Mouse (Mus musculus) granulocyte monocyte progenitor cell, adult 5-6 weeks (primary cell): ENCODE data around the gene Adamts14. TPM values are rescaled to one million over a fixed set of nuclear protein-coding genes. Genes with fewer than 3 reads are reported as not detected.
A peak's percentile ranks its signal among the peaks of the same experiment; 100 is the strongest.

Experiments used
- ATAC-seq: replicated peaks from 2 replicates; pipeline ENCODE4 v1.8.0; 2016; ENCODE audit warnings: mild to moderate bottlenecking, moderate TSS enrichment, inconsistent platforms; ENCODE audit not compliant: poor library complexity, severe bottlenecking
- total RNA-seq, 2 experiments: library from RNA; stranded (forward) in 1 of 2; stranded (reverse) in 1 of 2; fragments of 200-712, 200-1000 nt in 1 of 2; fragments of >200 nt in 1 of 2; fragmentation: Nextera tagmentation in 1 of 2; gene quantifications; 2 replicates each; pipeline ENCODE4 v1.2.3; 2014 to 2017

Adamts14 gene
- total RNA-seq, 2 experiments from 2014 or later = not detected

- ATAC-seq = no peak
Measured at GRCm38 (mm10) chr10:61236683-61237390, 36.4 kb downstream of the Adamts14 start.

GRCm38 (mm10) chr10:61235677-61236267, 37.5 kb downstream of the Adamts14 start:
- ATAC-seq = no peak

DNA sequence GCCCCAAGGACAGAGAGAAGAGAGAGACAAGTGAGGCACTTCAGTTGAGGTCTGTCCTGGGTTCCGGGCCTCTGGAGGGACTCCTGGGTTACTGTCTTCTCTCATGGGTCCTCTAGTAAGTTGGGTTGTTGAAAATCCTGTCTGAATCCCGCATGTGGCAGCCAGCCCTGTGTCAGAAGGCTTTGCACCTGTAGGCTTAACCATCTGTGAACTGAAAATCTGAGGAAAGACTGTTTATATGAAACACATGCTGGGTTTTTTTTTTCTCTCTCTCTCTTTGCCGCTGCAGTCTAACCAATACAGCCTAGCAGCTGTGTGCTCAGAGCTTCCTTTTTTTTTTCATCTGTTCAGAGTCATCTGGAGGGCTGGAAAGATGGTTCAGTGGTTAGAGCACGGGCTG, 38.9 kb downstream of the Adamts14 start:
- ATAC-seq = no peak

- ATAC-seq = no peak
Measured at GRCm38 (mm10) chr10:61232858-61233567, 40.2 kb downstream of the Adamts14 start.

- ATAC-seq = no peak
Measured at GRCm38 (mm10) chr10:61231756-61232155, 41.5 kb downstream of the Adamts14 start.

- no peak for ATAC-seq
Measured at GRCm38 (mm10) chr10:61226784-61227396, 46.3 kb downstream of the Adamts14 start.

- no peak for ATAC-seq
Measured at GRCm38 (mm10) chr10:61225694-61226093, 47.5 kb downstream of the Adamts14 start.

- ATAC-seq = no peak
Measured at GRCm38 (mm10) chr10:61219318-61219717, 53.9 kb downstream of the Adamts14 start.

DNA sequence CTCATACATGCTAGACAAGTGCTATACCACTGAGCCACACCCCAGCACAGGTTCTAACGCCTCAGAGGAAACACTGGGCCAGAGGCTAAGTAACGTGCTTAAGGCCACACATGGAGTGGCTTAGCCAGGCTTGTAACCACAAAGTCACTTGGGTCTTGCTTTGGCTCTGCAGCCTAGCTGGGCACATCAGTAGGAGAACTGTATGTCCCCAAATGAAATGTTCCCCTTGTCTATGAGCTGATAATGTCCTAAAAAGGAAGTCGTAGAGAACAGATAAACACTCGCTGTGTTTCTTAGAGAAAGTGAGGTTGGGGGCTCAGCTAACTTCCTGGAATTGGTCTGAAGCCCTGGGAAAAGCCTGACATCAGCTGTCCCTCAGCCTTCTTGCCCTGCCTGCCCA, 57.1 kb downstream of the Adamts14 start:
- ATAC-seq = no peak

DNA sequence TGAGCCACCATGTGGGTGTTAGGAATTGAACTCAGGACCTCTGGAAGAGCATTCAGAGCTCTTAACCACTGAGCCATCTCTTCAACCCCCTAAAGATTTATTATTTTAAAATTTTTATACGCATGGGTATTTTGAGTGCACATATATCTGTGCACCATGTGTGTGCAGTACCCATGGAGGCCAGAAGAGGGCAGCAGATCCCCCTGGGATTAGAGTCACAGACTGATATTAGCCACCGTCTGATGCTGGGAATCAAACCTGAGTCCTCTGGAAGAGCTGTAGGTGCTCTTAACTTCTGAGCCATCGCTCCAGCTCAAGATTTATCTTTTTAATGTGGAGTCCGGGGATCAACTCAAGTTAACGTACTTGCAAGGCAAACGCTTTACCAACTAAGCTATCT, 57.6 kb downstream of the Adamts14 start:
- no peak for ATAC-seq

DNA sequence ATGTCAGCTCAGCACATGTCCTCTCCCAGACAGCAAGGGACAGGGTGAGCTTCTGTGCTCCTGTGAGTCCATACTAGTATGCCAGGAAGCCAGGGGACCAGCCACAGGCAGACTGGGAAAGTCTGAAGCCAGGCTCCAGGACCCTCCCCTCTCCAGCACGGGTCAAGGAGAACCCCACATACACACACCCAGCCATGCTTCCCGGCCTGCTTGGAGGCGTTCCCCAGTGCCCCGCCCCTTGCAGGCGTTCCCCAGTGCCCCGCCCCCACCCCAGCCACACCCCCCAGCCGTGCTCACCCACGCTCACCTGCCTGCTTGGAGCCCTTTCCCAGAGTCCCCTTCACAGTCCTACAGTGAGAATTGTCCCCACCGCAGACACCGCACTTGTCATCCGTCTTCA, 60.4 kb downstream of the Adamts14 start:
- no peak for ATAC-seq

- ATAC-seq = peak; percentile 90
Measured at GRCm38 (mm10) chr10:61211743-61212142, 61.5 kb downstream of the Adamts14 start.

GRCm38 (mm10) chr10:61211105-61211504, 62.1 kb downstream of the Adamts14 start:
- no peak for ATAC-seq

- no peak for ATAC-seq
Measured at GRCm38 (mm10) chr10:61208114-61208684, 65.0 kb downstream of the Adamts14 start.

GRCm38 (mm10) chr10:61203930-61204329, 69.3 kb downstream of the Adamts14 start:
- no peak for ATAC-seq

DNA sequence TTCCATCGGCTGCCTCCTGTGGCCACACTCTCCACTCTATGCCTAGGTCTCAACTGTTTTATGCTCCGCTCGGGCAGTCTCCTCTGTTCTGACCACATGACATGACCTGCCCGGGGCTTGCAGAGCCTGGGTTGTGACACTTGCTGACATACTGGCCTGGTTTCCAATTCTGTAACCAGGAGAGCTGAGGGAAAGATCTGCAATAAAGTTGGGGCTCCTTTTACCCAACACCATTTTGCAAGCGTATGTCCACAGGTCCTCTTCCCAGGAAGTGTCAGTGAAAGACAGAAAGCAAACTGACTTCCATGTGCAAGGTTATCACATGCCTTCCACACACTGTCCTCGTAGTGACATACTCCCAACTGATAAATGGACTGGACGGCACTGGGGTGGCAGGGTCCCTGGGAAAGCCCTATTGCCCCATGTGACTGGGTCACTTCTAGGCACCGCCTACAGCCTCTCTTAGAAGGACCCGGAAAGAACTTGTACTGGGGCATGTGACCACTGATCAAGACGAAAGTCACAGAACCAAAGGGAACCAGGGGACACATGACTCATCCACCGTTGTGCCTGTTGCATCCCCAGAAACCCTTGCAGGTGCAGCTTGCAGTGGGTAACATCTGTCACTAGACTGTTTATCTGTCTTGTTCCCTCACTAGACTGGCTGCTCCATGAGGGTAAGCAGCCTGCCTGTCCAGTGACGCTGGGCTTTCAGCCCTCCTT, 71.5 kb downstream of the Adamts14 start:
- ATAC-seq = peak; percentile 48

DNA sequence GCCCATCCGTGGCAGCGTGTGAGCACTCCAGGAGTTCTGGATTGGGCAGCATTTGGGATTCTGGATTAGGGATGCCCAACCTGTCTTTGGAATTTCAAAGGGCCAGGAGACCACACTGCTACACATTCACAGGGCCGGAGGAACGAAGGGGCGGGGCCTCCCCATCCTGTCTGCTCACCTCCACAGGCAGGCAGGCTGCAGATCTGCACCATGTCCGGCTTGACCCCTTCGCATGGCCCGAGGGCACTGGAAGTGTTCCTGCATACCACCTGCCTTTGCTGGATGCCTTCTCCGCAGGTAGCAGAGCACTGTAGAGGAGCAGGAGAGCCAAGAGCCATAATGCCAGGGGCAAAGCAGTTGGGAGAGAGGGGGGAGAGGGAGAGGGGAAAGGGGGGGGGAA, 72.2 kb downstream of the Adamts14 start:
- ATAC-seq = no peak

- ATAC-seq = no peak
Measured at GRCm38 (mm10) chr10:61200232-61200820, 72.9 kb downstream of the Adamts14 start.

GRCm38 (mm10) chr10:61199566-61200213, 73.5 kb downstream of the Adamts14 start:
- peak; percentile 73 for ATAC-seq
